Mouse (Mus musculus): ENCODE measurements around the gene Vangl1. TPM values are rescaled to one million over a fixed set of nuclear protein-coding genes. Genes with fewer than 3 reads are reported as not detected.

Vangl1 gene
- polyA plus RNA-seq, 1 experiment from 2014 or later, result 9.0 TPM

- DNase-seq (ENCODE audit: low spot score), result no peak
- 72% methylated on average over 7 of the region's 7 CpGs for WGBS
- no peak for ATAC-seq (ENCODE audit: low FRiP score)
- no peaks in the 10 kb centered on the region for H3K27me3 ChIP-seq (ENCODE audit: control insufficient read depth, insufficient read depth, low read length)
- H3K9ac ChIP-seq, result no peak overlapping the region
- no peaks in the 10 kb centered on the region for H3K9me3 ChIP-seq (ENCODE audit: control insufficient read depth, low read length)
- H3K36me3 ChIP-seq (replicated peaks; ENCODE audit: control insufficient read depth, insufficient read depth), result no peaks in the 10 kb centered on the region
- H3K27ac ChIP-seq, result no peak overlapping the region
- H3K4me2 ChIP-seq (replicated peaks), result no peak overlapping the region
- H3K4me1 ChIP-seq (replicated peaks; ENCODE audit: control insufficient read depth, insufficient read depth, low read length), result no peaks in the 10 kb centered on the region
- H3K4me3 ChIP-seq (replicated peaks; ENCODE audit: low read length), result no peak overlapping the region
Measured at GRCm38 (mm10) chr3:102111979-102112599, 92.4 kb downstream of the Vangl1 start.

- DNase-seq (ENCODE audit: low spot score), result no peak
- H3K27ac ChIP-seq, result no peak overlapping the region
- no peaks in the 10 kb centered on the region for H3K27me3 ChIP-seq (ENCODE audit: control insufficient read depth, insufficient read depth, low read length)
- H3K4me1 ChIP-seq (replicated peaks; ENCODE audit: control insufficient read depth, insufficient read depth, low read length), result no peaks in the 10 kb centered on the region
- no peaks in the 10 kb centered on the region for H3K36me3 ChIP-seq (replicated peaks; ENCODE audit: control insufficient read depth, insufficient read depth)
- ATAC-seq (ENCODE audit: low FRiP score), result no peak
- 73% methylated on average over 3 of the region's 3 CpGs for WGBS
- no peak overlapping the region for H3K9ac ChIP-seq
- no peaks in the 10 kb centered on the region for H3K9me3 ChIP-seq (ENCODE audit: control insufficient read depth, low read length)
- no peak overlapping the region for H3K4me2 ChIP-seq (replicated peaks)
- no peak overlapping the region for H3K4me3 ChIP-seq (replicated peaks; ENCODE audit: low read length)
Measured at GRCm38 (mm10) chr3:102108201-102108600, 96.3 kb downstream of the Vangl1 start.

GRCm38 (mm10) chr3:102103811-102104565 lies 100.5 kb downstream of the Vangl1 start:
- Histone ChIP-seq H3K36me3 (replicated peaks; ENCODE audit: control insufficient read depth, insufficient read depth) (no peaks in the 10 kb centered on the region), H3K27me3 (ENCODE audit: control insufficient read depth, insufficient read depth, low read length) (no peaks in the 10 kb centered on the region), H3K4me2 (replicated peaks) (no peak overlapping the region), H3K9ac (no peak overlapping the region), H3K9me3 (ENCODE audit: control insufficient read depth, low read length) (no peaks in the 10 kb centered on the region), H3K27ac (no peak overlapping the region), H3K4me3 (replicated peaks; ENCODE audit: low read length) (no peak overlapping the region), H3K4me1 (replicated peaks; ENCODE audit: control insufficient read depth, insufficient read depth, low read length) (no peaks in the 10 kb centered on the region)
- DNase-seq (ENCODE audit: low spot score) (no peak), ATAC-seq (ENCODE audit: low FRiP score) (no peak)
- 78% methylated on average over 9 of the region's 9 CpGs for WGBS

Other genes with a start within 250 kb of the Vangl1 start
- gene Nhlh2, start 194.6 kb downstream of the Vangl1 start, polyA plus RNA-seq (2014; fragmentation: Nextera tagmentation; extraction: Ambion mirVana), result 27.2 and 29.4 TPM in 2 replicates
- 0.16 and 0.32 TPM in 2 replicates for gene Casq2, start 118.3 kb downstream of the Vangl1 start, polyA plus RNA-seq (2014; fragmentation: Nextera tagmentation; extraction: Ambion mirVana)